Mouse (Mus musculus) forebrain, embryonic 10.5 days (tissue): ENCODE measurements around the gene Sec14l5. TPM values are rescaled to one million over a fixed set of nuclear protein-coding genes. Genes with fewer than 3 reads are reported as not detected.
A peak's percentile ranks its signal among the peaks of the same experiment; 100 is the strongest.

Source experiments
- DNase-seq: peaks from one replicate; pipeline ENCODE4 v3.0.0-alpha.2; 2017; ENCODE audit warnings: low spot score; ENCODE audit errors: extremely low spot score
- H3K27ac ChIP-seq: fragments of 300-500 bp; sonication (generic); 2 replicates; pipeline ENCODE4 v1.5.1; 2016; ENCODE audit warnings: mild to moderate bottlenecking
- H3K27me3 ChIP-seq: fragments of 300-500 bp; sonication (generic); 2 replicates; pipeline ENCODE4 v1.6.1; 2016; ENCODE audit warnings: mild to moderate bottlenecking; ENCODE audit not compliant: poor library complexity, severe bottlenecking
- H3K36me3 ChIP-seq: fragments of 300-500 bp; sonication (generic); replicated peaks from 2 replicates; pipeline ENCODE4 v1.6.1; 2016; ENCODE audit warnings: mild to moderate bottlenecking, moderate library complexity
- H3K4me1 ChIP-seq: fragments of 300-500 bp; sonication (generic); 2 replicates; pipeline ENCODE4 v1.6.1; 2016
- H3K4me3 ChIP-seq: fragments of 300-500 bp; sonication (generic); 2 replicates; pipeline ENCODE4 v1.5.1; 2016; ENCODE audit warnings: mild to moderate bottlenecking, moderate library complexity
- H3K9me3 ChIP-seq: fragments of 300-500 bp; sonication (generic); 2 replicates; pipeline ENCODE4 v1.6.1; 2016; ENCODE audit warnings: mild to moderate bottlenecking, moderate library complexity
- WGBS: fragments of 180-500 bp; shearing (Covaris S2); methylation state at CpG from one replicate; pipeline ENCODE4 v1.1.7; 2016; 5-methylcytosine and 5-hydroxymethylcytosine counted together
- polyA plus RNA-seq: library from polyadenylated mRNA; unstranded; fragments of >200 nt; fragmentation: Nextera tagmentation; extraction: Ambion mirVana; gene quantifications from 2 replicates; pipeline ENCODE4 v1.2.1, GENCODE M21; 2016

Sec14l5 gene
- polyA plus RNA-seq, 1 experiment from 2014 or later, result 0.09 TPM

- Histone ChIP-seq H3K36me3 (no peaks in the 10 kb centered on the region), H3K4me3 (no peak overlapping the region), H3K27me3 (0 out of 2 replicates have a peak, but pooled peaks cover 4% of the 10 kb centered on the region), H3K4me1 (0 out of 2 replicates have a peak, but pooled peaks cover 6% of the 10 kb centered on the region), H3K27ac (no peak overlapping the region), H3K9me3 (no peaks in the 10 kb centered on the region)
- 86% methylated on average over 8 of the region's 8 CpGs for WGBS
- no peak for DNase-seq
Measured at GRCm38 (mm10) chr16:5159248-5159647, 12.3 kb downstream of the Sec14l5 start.

GRCm38 (mm10) chr16:5164327-5164726 is 17.4 kb downstream of the Sec14l5 start:
- WGBS, result 94% methylated on average over 6 of the region's 6 CpGs
- H3K9me3 ChIP-seq, result no peaks in the 10 kb centered on the region
- H3K36me3 ChIP-seq, result no peaks in the 10 kb centered on the region
- H3K4me1 ChIP-seq, result no peaks in the 10 kb centered on the region
- no peak for DNase-seq
- H3K27me3 ChIP-seq, result no peaks in the 10 kb centered on the region
- H3K4me3 ChIP-seq, result no peak overlapping the region
- H3K27ac ChIP-seq, result no peak overlapping the region

DNA sequence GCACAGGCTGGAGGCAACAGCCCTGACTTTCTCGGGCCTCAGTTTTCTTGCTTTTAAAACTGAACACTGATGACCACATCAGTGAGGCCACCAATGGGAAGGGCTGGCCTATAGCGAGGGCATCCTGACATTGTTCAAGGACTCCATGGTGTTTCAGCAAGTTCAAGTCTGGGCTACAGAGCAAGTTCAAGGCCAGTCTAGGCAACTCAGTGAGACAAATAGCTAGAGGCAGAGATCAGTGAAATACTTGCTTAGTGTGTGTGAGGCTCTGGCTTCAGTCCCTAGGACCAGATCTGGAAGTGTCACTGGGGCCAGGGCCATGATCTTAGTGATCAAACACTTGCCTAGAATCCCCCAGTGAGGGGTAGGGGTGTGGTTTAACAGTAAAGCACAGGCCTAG is 21.1 kb downstream of the Sec14l5 start:
- no peak for DNase-seq
- no peak overlapping the region for H3K4me3 ChIP-seq
- H3K27me3 ChIP-seq, result no peaks in the 10 kb centered on the region
- no peak overlapping the region for H3K27ac ChIP-seq
- no peaks in the 10 kb centered on the region for H3K36me3 ChIP-seq
- H3K4me1 ChIP-seq, result no peaks in the 10 kb centered on the region
- 77% methylated on average over 2 of the region's 2 CpGs for WGBS
- no peaks in the 10 kb centered on the region for H3K9me3 ChIP-seq

GRCm38 (mm10) chr16:5168829-5169228 is 21.9 kb downstream of the Sec14l5 start:
- Histone ChIP-seq H3K4me3 (no peak overlapping the region), H3K9me3 (no peaks in the 10 kb centered on the region), H3K4me1 (no peaks in the 10 kb centered on the region), H3K36me3 (no peaks in the 10 kb centered on the region), H3K27me3 (no peaks in the 10 kb centered on the region), H3K27ac (no peak overlapping the region)
- DNase-seq, result no peak
- 84% methylated on average over 5 of the region's 5 CpGs for WGBS

DNA sequence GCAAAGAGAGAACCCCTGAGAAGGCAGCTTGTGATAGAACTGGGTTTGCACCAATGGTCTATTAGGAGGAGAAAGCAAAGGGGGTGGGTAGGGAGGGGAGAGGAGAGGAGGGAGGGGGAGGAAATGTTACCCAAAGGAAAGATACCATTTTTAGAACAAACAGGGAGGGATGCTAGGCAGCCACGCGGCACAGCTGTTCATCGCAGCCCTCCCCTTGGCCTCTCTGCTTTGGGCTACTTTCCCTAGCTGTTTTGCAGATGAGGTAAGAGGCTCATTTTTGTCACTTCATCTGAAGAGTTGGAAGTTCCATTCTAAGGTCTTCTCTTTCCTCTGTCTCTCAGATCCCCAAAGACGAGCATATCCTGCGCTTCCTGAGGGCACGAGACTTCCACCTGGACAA is 25.7 kb downstream of the Sec14l5 start:
- Histone ChIP-seq H3K9me3 (no peaks in the 10 kb centered on the region), H3K4me1 (no peaks in the 10 kb centered on the region), H3K27me3 (no peaks in the 10 kb centered on the region), H3K27ac (no peak overlapping the region), H3K36me3 (no peaks in the 10 kb centered on the region), H3K4me3 (no peak overlapping the region)
- DNase-seq, result no peak
- 96% methylated on average over 6 of the region's 6 CpGs for whole genome bisulfite sequencing

GRCm38 (mm10) chr16:5183310-5183975 is 36.5 kb downstream of the Sec14l5 start:
- H3K4me3 ChIP-seq, result no peak overlapping the region
- no peak overlapping the region for H3K27ac ChIP-seq
- no peak for DNase-seq
- 88% methylated on average over 18 of the region's 18 CpGs for WGBS
- no peaks in the 10 kb centered on the region for H3K4me1 ChIP-seq
- no peaks in the 10 kb centered on the region for H3K9me3 ChIP-seq
- H3K27me3 ChIP-seq, result no peaks in the 10 kb centered on the region
- no peaks in the 10 kb centered on the region for H3K36me3 ChIP-seq

GRCm38 (mm10) chr16:5184101-5184500 is 37.2 kb downstream of the Sec14l5 start:
- Histone ChIP-seq H3K27ac (no peak overlapping the region), H3K9me3 (no peaks in the 10 kb centered on the region), H3K4me1 (no peaks in the 10 kb centered on the region), H3K4me3 (no peak overlapping the region), H3K27me3 (no peaks in the 10 kb centered on the region), H3K36me3 (no peaks in the 10 kb centered on the region)
- WGBS, result 72% methylated on average over 8 of the region's 8 CpGs
- no peak for DNase-seq

DNA sequence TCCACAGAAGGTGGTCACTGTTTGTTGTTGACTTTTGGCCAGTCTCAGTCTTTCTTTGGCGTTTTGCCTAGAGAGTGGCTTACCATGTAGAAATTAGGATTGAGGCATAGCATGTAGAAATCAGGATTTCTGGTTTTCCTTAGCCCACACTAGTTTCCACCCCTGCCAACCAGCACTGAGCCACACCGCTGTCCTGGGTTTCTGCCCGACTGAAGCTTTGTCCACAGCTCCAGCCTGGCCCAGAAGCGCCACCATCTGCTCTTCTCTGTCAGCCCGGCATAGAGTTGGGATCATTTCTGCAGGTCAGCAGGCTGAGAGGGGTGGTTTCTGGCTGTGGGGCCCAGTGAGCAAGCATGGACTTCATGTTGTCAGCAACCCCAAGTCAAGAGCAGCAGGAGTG is 38.0 kb downstream of the Sec14l5 start:
- no peak overlapping the region for H3K4me3 ChIP-seq
- H3K4me1 ChIP-seq, result no peaks in the 10 kb centered on the region
- no peaks in the 10 kb centered on the region for H3K36me3 ChIP-seq
- H3K27ac ChIP-seq, result no peak overlapping the region
- DNase-seq, result no peak
- 85% methylated on average over 5 of the region's 5 CpGs for WGBS
- H3K27me3 ChIP-seq, result no peaks in the 10 kb centered on the region
- no peaks in the 10 kb centered on the region for H3K9me3 ChIP-seq

DNA sequence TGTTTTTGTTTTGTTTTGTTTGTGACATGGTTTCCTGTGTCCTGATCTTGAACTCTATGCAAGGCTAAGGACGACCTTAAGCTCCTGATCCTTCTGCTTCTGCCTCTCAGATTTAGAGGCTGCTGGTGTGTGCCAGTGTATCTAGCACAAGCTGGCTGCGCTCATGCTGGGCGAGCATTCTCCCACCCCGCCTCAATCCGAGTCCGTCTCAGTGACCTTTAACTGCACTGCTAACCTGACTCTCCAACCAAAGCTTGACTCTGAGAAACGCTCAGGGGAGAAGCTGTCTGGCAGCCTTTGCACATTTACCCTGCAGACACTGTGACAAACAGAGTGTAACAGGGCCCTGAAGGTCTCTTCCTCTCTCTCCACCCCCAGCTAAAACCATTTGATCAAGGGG is 38.8 kb downstream of the Sec14l5 start:
- WGBS, result 67% methylated on average over 7 of the region's 7 CpGs

DNA sequence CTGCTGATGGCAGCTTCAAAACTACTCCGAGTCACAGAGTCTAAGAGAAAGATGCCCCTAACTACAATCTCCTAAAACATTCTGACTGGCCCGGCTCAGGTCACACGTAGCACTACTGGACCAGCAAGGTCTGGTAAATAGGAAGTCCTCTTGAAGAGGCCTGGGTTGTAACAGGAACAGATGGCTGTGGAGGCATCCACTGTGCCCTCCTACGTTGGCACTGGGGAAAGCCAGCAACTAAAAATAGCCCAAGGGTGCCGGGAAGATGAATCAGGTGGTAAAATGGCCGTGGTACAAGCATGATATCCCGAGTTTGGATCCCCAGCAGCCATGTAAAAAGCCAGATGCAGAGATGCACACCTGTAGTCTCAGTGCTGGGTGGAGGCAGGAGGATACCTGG is 39.3 kb downstream of the Sec14l5 start:
- H3K27me3 ChIP-seq, result no peaks in the 10 kb centered on the region
- H3K27ac ChIP-seq, result no peak overlapping the region
- no peak for DNase-seq
- WGBS, result 83% methylated on average over 7 of the region's 7 CpGs
- H3K4me3 ChIP-seq, result no peak overlapping the region
- H3K9me3 ChIP-seq, result no peaks in the 10 kb centered on the region
- H3K36me3 ChIP-seq, result no peaks in the 10 kb centered on the region
- no peaks in the 10 kb centered on the region for H3K4me1 ChIP-seq

More for the DNA sequence above, 38.8 kb downstream of the Sec14l5 start:
- no peak for DNase-seq
- Histone ChIP-seq H3K4me1 (no peaks in the 10 kb centered on the region), H3K36me3 (no peaks in the 10 kb centered on the region), H3K4me3 (no peak overlapping the region), H3K27ac (no peak overlapping the region), H3K27me3 (no peaks in the 10 kb centered on the region), H3K9me3 (no peaks in the 10 kb centered on the region)

GRCm38 (mm10) chr16:5195080-5195479 is 48.2 kb downstream of the Sec14l5 start:
- Histone ChIP-seq H3K9me3 (no peaks in the 10 kb centered on the region), H3K4me1 (no peaks in the 10 kb centered on the region), H3K36me3 (peaks cover 13% of the 10 kb centered on the region; the same call in 1 of the 2 replicates), H3K27ac (no peak overlapping the region), H3K4me3 (no peak overlapping the region), H3K27me3 (no peaks in the 10 kb centered on the region)
- DNase-seq, result peak; percentile 49
- 30% methylated on average over 6 of the region's 6 CpGs for WGBS

GRCm38 (mm10) chr16:5202681-5203080 is 55.8 kb downstream of the Sec14l5 start:
- DNase-seq, result peak; percentile 36

GRCm38 (mm10) chr16:5203200-5203599 is 56.3 kb downstream of the Sec14l5 start:
- H3K4me1 ChIP-seq, result peaks cover 15% of the 10 kb centered on the region
- peak; percentile 18 for DNase-seq
- peak overlapping the region; percentile 81 for H3K27ac ChIP-seq
- H3K9me3 ChIP-seq, result no peaks in the 10 kb centered on the region
- peaks cover 10% of the 10 kb centered on the region; the same call in 1 of the 2 replicates for H3K36me3 ChIP-seq
- 2% methylated on average over 36 of the region's 36 CpGs for WGBS
- H3K27me3 ChIP-seq, result peaks cover 9% of the 10 kb centered on the region; the same call in 1 of the 2 replicates
- H3K4me3 ChIP-seq, result peak overlapping the region; percentile 90

More at GRCm38 (mm10) chr16:5202681-5203080, 55.8 kb downstream of the Sec14l5 start:
- Histone ChIP-seq H3K27me3 (peaks cover 9% of the 10 kb centered on the region; the same call in 1 of the 2 replicates), H3K27ac (no peak overlapping the region), H3K36me3 (peaks cover 10% of the 10 kb centered on the region; the same call in 1 of the 2 replicates), H3K4me1 (peaks cover 15% of the 10 kb centered on the region), H3K9me3 (no peaks in the 10 kb centered on the region), H3K4me3 (peak overlapping the region; percentile 90)
- WGBS, result 8% methylated on average over 4 of the region's 4 CpGs
